Mouse (Mus musculus) heart, embryonic 10.5 days (tissue): Measurements from ENCODE around the gene Slc25a1. TPM values are rescaled to one million over a fixed set of nuclear protein-coding genes. Genes with fewer than 3 reads are reported as not detected.

Experiments
- DNase-seq: peaks from one replicate; pipeline ENCODE4 v3.0.0-alpha.2; 2017; ENCODE audit warnings: low spot score
- H3K27ac ChIP-seq: fragments of 300-500 bp; sonication (generic); 2 replicates; pipeline ENCODE4 v1.5.1; 2016; ENCODE audit warnings: mild to moderate bottlenecking
- H3K27me3 ChIP-seq: fragments of 300-500 bp; sonication (generic); 2 replicates; pipeline ENCODE4 v1.6.1; 2016; ENCODE audit warnings: mild to moderate bottlenecking; ENCODE audit not compliant: poor library complexity, insufficient read depth, severe bottlenecking
- H3K36me3 ChIP-seq: fragments of 300-500 bp; sonication (generic); 2 replicates; pipeline ENCODE4 v1.6.1; 2016; ENCODE audit warnings: mild to moderate bottlenecking, moderate library complexity
- H3K4me1 ChIP-seq: fragments of 300-500 bp; sonication (generic); 2 replicates; pipeline ENCODE4 v1.6.1; 2016; ENCODE audit warnings: mild to moderate bottlenecking
- H3K4me3 ChIP-seq: fragments of 300-500 bp; sonication (generic); 2 replicates; pipeline ENCODE4 v1.5.1; 2016; ENCODE audit warnings: mild to moderate bottlenecking, moderate library complexity
- H3K9me3 ChIP-seq: fragments of 300-500 bp; sonication (generic); 2 replicates; pipeline ENCODE4 v1.6.1; 2016; ENCODE audit warnings: mild to moderate bottlenecking, moderate library complexity
- WGBS: fragments of 180-500 bp; shearing (Covaris S2); methylation state at CpG from one replicate; pipeline ENCODE4 v1.1.7; 2016; 5-methylcytosine and 5-hydroxymethylcytosine counted together
- polyA plus RNA-seq: library from polyadenylated mRNA; unstranded; fragments of >200 nt; fragmentation: Nextera tagmentation; extraction: Ambion mirVana; gene quantifications from 2 replicates; pipeline ENCODE4 v1.2.1, GENCODE M21; 2016

Slc25a1 gene
- polyA plus RNA-seq, 1 experiment from 2014 or later = 73.7 TPM

GRCm38 (mm10) chr16:17934445-17934910 lies 6.5 kb upstream of the Slc25a1 start:
- Histone ChIP-seq H3K4me1 (peaks cover 13% of the 10 kb centered on the region), H3K27ac (no peak overlapping the region)
- DNase-seq = no peak

GRCm38 (mm10) chr16:17933594-17934444 lies 5.8 kb upstream of the Slc25a1 start:
- Histone ChIP-seq H3K27me3 (peaks cover 26% of the 10 kb centered on the region), H3K36me3 (no peaks in the 10 kb centered on the region), H3K4me1 (peaks cover 17% of the 10 kb centered on the region), H3K4me3 (no peak overlapping the region), H3K27ac (no peak overlapping the region), H3K9me3 (no peaks in the 10 kb centered on the region)
- no peak for DNase-seq
- 54% methylated on average over 9 of the region's 9 CpGs for WGBS

More at GRCm38 (mm10) chr16:17934445-17934910, 6.5 kb upstream of the Slc25a1 start:
- Histone ChIP-seq H3K27me3 (peaks cover 26% of the 10 kb centered on the region), H3K9me3 (no peaks in the 10 kb centered on the region), H3K4me3 (no peak overlapping the region), H3K36me3 (no peaks in the 10 kb centered on the region)
- 74% methylated on average over 3 of the region's 3 CpGs for WGBS

- no peak for DNase-seq
- no peak overlapping the region for H3K27ac ChIP-seq
- H3K4me1 ChIP-seq = peaks cover 21% of the 10 kb centered on the region
- no peaks in the 10 kb centered on the region for H3K9me3 ChIP-seq
- peaks cover 11% of the 10 kb centered on the region for H3K27me3 ChIP-seq
- H3K4me3 ChIP-seq = no peak overlapping the region
- no peaks in the 10 kb centered on the region for H3K36me3 ChIP-seq
- WGBS = 74% methylated on average over 5 of the region's 5 CpGs
These were observed 4.0 kb upstream of the Slc25a1 start for GRCm38 (mm10) chr16:17931906-17932460.

- 87% methylated on average over 2 of the region's 2 CpGs for WGBS
- H3K4me3 ChIP-seq = no peak overlapping the region
- peaks cover 30% of the 10 kb centered on the region for H3K4me1 ChIP-seq
- H3K9me3 ChIP-seq = no peaks in the 10 kb centered on the region
- peaks cover 20% of the 10 kb centered on the region for H3K36me3 ChIP-seq
- 0 out of 2 replicates have a peak overlapping the region, but pooled peaks have one; percentile 10 for H3K27ac ChIP-seq
- H3K27me3 ChIP-seq = peaks cover 5% of the 10 kb centered on the region; the same call in 1 of the 2 replicates
- no peak for DNase-seq
These were observed 1.6 kb upstream of the Slc25a1 start for GRCm38 (mm10) chr16:17929631-17930030.

- DNase-seq = no peak
- Histone ChIP-seq H3K4me3 (no peak overlapping the region), H3K36me3 (peaks cover 21% of the 10 kb centered on the region), H3K27ac (peak overlapping the region; percentile 93), H3K9me3 (no peaks in the 10 kb centered on the region), H3K27me3 (peaks cover 5% of the 10 kb centered on the region; the same call in 1 of the 2 replicates), H3K4me1 (peaks cover 30% of the 10 kb centered on the region)
- 26% methylated on average over 2 of the region's 2 CpGs for WGBS
These were observed 1.2 kb upstream of the Slc25a1 start for GRCm38 (mm10) chr16:17929211-17929610.

- H3K27me3 ChIP-seq = peaks cover 5% of the 10 kb centered on the region; the same call in 1 of the 2 replicates
- H3K4me3 ChIP-seq = peak overlapping the region; percentile 91
- WGBS = under 1% methylated on average over 9 of the region's 9 CpGs
- peak overlapping the region; percentile 93 for H3K27ac ChIP-seq
- peaks cover 31% of the 10 kb centered on the region for H3K4me1 ChIP-seq
- no peaks in the 10 kb centered on the region for H3K9me3 ChIP-seq
- peak; percentile 93 for DNase-seq
- peaks cover 21% of the 10 kb centered on the region for H3K36me3 ChIP-seq
These were observed 647 bp upstream of the Slc25a1 start for GRCm38 (mm10) chr16:17928627-17929104.

- Histone ChIP-seq H3K27ac (peak overlapping the region; percentile 93), H3K36me3 (peaks cover 21% of the 10 kb centered on the region), H3K27me3 (peaks cover 5% of the 10 kb centered on the region; the same call in 1 of the 2 replicates), H3K9me3 (no peaks in the 10 kb centered on the region), H3K4me3 (peak overlapping the region; percentile 91), H3K4me1 (peaks cover 32% of the 10 kb centered on the region)
- WGBS = under 1% methylated on average over 71 of the region's 72 CpGs
- DNase-seq = no peak
These were observed 502 bp downstream of the Slc25a1 start for GRCm38 (mm10) chr16:17927351-17928082.

GRCm38 (mm10) chr16:17922163-17922538 lies 5.9 kb downstream of the Slc25a1 start:
- Histone ChIP-seq H3K27me3 (peaks cover 43% of the 10 kb centered on the region), H3K9me3 (no peaks in the 10 kb centered on the region), H3K36me3 (peaks cover 21% of the 10 kb centered on the region), H3K4me3 (peak overlapping the region; percentile 82), H3K4me1 (peaks cover 32% of the 10 kb centered on the region), H3K27ac (peak overlapping the region; percentile 93)
- DNase-seq = no peak
- 1% methylated on average over 14 of the region's 14 CpGs for WGBS

GRCm38 (mm10) chr16:17921325-17922162 lies 6.5 kb downstream of the Slc25a1 start:
- Histone ChIP-seq H3K4me1 (peaks cover 27% of the 10 kb centered on the region), H3K36me3 (peaks cover 20% of the 10 kb centered on the region), H3K9me3 (no peaks in the 10 kb centered on the region), H3K27me3 (peaks cover 48% of the 10 kb centered on the region), H3K27ac (peak overlapping the region; percentile 93), H3K4me3 (peak overlapping the region; percentile 82)
- WGBS = 3% methylated on average over 47 of the region's 47 CpGs
- peak; percentile 97 for DNase-seq

- H3K4me3 ChIP-seq = peak overlapping the region; percentile 82
These were observed 7.4 kb downstream of the Slc25a1 start for GRCm38 (mm10) chr16:17920586-17920985.

GRCm38 (mm10) chr16:17914307-17915249 lies 13.4 kb downstream of the Slc25a1 start, which contains the start of gene Gsc2:
Gene Gsc2 (minus strand): TSS chr16:17915059.
- H3K36me3 ChIP-seq = no peaks in the 10 kb centered on the region
- peak within 1 kb of the TSS; percentile 59 for H3K4me3 ChIP-seq
- peaks cover 77% of the 10 kb centered on the region for H3K27me3 ChIP-seq
- WGBS = under 1% methylated on average over 102 of the region's 106 CpGs
- peaks cover 21% of the 10 kb centered on the region for H3K4me1 ChIP-seq
- H3K9me3 ChIP-seq = no peaks in the 10 kb centered on the region
- 0 out of 2 replicates have a peak within 1 kb of the TSS, but pooled peaks have one; percentile 17 for H3K27ac ChIP-seq
- no peak for DNase-seq

More at GRCm38 (mm10) chr16:17920586-17920985, 7.4 kb downstream of the Slc25a1 start:
- Histone ChIP-seq H3K4me1 (peaks cover 27% of the 10 kb centered on the region), H3K27ac (peak overlapping the region; percentile 5), H3K27me3 (peaks cover 53% of the 10 kb centered on the region), H3K9me3 (no peaks in the 10 kb centered on the region), H3K36me3 (peaks cover 11% of the 10 kb centered on the region)
- DNase-seq = no peak
- 4% methylated on average over 20 of the region's 20 CpGs for WGBS
